Mouse (Mus musculus) naive thymus-derived CD4-positive, alpha-beta T cell, adult 2 months (primary cell): Measurements from ENCODE around the gene Itpa.
"Not testable (repeated sequence)": the region's sequence is repeated elsewhere in the genome, so short reads cannot be mapped to it uniquely, and the experiment has no call there.

Experiments used
- DNase-seq: peaks from one replicate; pipeline ENCODE4 v3.0.0-alpha.2; 2011; ENCODE audit warnings: low read depth

Itpa gene

DNA sequence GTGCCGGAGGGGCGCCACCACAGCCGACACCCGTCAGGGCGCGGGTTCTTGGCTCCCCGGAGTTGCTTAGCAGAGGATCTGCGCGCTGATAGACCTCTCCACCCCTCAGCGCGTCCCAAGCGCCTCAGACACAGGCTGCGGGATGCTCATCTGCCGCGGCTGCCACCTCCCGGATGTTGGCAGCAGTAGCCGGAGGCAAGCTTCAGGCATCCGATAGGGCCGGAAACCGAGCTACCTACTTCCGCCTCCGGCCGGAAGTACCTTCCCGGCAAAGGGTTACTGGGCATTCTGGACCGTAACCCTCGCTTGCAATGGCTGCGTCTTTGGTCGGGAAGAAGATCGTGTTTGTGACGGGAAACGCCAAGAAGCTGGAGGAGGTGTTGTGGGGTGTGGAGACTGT is at the start of gene Itpa:
TSS of gene Itpa (plus strand) at position 52 of the 400 bp plus-strand sequence.
- DNase-seq: peak; percentile 88

DNA sequence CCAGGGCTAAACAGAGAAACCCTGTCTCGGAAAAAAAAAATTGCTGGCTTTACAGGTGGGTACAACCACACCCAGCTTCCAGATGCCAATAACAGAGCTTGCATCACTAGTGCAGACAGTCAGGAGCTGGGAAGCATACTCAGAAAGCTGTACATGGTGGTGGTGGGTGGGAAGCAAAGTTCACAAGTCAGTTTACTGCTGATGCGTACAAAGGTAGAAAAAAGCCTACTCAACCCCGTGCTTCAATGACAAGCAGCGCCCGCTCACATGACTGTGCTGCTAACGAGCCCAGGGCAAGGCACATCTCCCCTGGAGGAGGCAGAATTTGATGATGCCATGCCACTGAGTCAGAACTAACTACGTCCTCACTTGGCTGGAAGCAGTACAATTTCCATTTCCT is 48.4 kb upstream of the Itpa start:
- DNase-seq: no peak

DNA sequence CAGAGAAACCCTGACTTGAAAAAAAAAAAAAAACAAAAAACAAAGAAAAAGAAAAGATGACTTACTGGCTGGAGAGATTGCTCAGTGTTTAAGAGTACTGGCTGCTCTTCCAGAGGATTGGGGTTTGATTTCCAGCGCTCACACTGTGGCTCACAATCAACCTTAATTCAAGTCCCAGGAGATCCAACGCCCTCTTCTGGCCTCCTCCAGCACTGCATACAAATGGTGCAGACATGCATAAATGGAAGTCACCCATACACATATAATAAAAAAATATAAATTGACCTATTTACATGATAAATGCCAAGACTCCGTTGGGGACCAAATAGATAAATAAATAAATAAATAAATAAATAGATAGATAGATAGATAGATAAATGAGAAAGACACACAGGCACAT is 39.0 kb upstream of the Itpa start:
- peak; percentile 51 for DNase-seq

DNA sequence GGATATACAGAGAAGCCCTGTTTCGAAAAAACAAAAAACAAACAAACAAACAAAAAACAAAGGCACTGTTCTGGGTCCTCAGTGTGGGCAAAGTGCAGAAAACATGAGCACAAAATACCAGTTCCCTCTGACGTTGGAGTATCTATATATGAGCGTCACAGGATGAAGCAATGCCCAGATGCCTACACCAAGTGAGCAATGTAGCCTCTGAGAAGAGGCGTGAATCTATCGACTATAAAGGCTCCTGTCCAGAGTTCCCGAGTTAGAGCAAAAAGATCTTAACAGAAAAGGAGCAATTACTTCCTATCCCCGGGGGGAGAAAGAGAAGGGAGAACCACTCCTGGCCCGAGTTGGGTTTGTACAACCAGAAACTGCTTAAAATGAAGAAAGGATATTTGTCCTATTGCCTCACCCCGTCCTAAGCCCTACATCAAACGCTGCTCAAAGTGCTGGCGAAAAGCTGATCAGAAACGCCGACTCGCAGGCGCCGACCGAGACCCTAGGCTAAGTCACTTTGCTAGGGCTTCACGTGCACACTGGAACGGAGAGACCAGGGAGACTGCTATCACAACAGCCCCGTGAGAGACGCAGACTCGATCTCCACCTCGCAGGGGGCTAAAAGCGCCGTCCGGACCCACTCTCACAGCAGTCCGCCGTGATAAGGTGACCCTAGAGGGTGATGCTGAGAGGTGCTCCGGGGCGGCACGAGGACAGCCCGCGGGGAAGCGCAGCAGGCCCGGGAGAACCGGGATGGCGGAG is 38.2 kb upstream of the Itpa start:
- peak; percentile 55 for DNase-seq

DNA sequence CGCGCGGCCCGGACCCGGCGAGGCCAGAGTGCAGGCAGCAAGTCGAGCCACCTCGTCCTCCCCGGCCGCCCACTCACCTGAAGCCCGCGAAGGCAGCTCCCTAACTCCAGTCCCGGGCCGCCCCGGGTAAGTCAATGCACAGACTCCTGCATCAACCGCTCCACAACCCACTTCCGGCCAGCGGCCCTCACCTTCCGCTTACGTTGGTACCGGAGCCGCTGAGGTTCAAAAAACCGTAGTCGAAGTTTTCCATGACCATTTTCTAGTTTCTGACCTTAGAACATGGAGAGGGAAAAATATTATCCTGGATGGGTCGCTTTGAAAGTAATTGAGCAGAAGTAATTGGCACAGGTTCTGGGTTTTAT is 37.6 kb upstream of the Itpa start, which contains the start of the genes Fastkd5 and Ubox5:
TSS of gene Fastkd5 (minus strand) at position 189 of the 365 bp plus-strand sequence.
TSS of gene Ubox5 (minus strand) at position 200 of the 365 bp plus-strand sequence.
- peak; percentile 88 for DNase-seq

DNA sequence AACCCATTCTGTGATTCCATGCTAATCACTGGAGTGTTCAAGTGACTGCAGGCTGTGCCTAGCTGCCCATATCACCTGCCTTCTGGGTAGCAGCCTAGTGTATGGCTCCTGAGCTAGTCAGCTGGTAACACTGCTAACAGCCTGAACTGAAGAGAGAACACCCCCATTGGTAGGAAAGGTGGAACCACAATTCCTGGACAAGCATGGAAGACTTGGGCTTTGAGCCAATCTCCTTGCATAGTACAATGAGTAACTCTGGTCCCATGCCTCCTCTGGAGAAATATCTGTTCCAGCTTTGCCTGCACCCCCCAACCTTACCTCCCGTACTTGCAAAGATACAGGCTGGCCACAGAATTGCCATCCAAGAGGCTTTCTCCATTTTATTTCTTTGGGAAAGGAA is 35.0 kb upstream of the Itpa start:
- no peak for DNase-seq

DNA sequence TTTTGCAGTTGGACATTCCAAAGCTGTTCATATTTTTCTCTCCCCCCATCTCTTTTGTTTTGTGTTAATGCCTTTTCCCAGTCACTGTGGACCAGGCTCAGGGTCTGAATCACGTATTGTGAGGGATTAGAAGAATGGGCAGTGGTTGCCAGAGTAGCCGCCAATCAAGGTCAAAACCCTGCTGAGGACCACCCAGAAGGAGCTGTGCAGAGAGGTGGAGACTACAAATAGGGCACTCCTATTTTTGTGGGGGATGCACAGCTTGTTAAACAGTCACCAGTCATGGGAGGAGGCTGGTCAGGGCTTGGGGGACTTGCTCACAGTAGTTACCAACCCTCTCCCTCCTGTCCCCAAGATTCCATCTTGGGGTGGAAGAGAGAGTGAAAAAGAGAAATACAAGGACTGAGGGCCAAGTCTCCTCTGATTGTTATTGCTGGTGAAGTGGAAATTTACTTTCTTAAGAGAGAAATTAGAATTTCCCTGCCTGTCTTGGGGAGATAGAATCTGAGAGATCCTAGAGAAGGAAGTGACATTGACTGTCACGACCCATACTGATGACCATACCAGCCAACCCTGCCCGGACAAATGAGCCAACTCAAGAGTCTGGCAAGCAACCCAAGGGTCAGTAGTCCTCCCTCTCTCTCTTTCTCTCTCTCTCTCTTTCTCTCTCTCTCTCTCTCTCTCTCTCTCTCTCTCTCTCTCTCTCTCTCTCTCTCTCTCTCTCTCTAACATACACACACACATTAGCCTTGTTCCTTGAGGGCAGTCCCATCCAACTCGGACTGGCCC is 34.3 kb upstream of the Itpa start:
- no peak for DNase-seq

DNA sequence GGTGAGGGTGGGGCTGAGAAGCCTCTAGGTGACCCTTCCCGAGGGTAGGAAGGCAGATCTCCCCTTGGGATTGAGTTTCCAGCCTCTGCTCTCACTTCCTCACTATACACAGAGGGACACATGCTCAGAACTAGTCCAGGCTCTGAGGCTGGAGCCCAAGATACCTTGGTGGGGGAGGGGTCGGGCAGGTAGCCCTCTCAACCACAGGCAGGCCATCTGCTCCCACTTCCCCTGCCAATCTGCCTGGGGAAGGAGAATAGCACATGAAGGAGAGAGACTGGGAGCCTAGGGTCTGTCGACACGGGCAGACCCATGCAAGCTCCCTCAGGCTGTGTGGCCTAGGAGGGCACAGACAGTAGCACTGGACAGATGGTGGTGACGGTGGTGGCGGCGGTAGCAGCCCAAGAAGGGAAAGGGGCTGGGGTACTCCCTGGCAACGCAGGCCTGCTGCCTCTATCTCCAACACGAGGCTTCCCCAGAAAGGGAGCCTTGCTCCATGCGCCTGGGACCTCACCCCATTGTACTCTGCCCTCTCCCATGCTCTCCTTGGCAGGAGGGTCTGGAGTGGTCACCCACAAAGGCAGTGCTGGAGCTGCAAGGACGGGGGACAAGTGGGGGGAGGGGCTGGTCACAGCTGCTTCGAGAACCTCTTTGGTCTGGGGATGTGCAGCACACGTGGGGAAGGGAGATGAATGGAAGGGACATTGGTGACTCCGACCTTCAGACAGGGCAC is 33.2 kb upstream of the Itpa start:
- DNase-seq: no peak

DNA sequence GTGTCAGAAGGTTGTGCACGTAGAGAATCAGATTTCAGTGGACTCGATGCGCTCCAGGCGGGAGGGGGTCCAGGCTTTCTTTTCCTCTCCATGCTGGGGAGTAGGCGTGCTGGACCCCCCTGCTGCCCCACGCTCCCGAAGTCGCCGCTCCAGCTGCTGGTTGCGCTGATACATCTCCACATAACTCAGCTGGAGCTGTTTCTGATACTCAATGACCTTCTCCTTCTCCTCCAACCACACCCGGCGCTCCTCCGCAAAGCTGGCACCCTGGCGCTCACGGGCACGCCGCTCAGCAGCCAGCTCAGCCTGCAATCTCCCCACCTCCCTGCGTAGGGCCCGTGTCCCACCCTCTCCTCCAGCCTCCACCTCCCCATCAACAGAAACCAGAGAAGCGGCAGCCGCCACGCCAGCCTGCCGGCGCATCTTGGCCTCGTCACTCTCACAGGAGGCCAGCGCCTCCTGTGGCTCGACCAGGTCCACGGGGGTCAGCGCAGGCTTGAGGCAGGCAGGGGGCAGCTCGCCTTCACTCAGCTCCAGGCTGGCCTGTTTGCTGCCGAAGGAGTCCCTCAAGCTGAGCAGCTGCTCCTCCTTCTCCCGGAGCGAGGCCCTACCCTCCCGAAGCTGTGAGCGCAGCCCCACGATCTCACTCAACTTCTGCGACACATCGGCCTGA is 32.5 kb upstream of the Itpa start:
- peak; percentile 51 for DNase-seq

DNA sequence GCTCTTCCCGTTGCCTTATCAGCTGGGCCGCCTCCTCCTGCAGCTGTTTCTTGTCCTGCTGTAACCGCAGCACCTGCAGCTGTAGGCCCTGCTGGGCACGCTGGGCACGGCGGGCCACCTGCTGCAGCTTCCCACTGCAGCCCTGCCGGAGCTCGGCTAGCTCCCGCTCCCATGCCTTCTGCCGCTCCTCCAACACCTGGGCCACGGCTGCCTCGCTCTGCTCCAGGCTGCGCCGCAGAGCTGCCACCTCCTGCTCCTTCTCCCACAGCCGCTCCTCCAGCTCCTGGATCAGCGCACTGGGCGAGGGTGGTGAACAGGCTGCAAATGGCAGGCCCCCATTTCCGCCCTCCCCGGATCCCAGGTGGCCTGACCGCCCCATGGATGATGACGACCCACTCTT is 31.6 kb upstream of the Itpa start:
- DNase-seq: peak; percentile 48

DNA sequence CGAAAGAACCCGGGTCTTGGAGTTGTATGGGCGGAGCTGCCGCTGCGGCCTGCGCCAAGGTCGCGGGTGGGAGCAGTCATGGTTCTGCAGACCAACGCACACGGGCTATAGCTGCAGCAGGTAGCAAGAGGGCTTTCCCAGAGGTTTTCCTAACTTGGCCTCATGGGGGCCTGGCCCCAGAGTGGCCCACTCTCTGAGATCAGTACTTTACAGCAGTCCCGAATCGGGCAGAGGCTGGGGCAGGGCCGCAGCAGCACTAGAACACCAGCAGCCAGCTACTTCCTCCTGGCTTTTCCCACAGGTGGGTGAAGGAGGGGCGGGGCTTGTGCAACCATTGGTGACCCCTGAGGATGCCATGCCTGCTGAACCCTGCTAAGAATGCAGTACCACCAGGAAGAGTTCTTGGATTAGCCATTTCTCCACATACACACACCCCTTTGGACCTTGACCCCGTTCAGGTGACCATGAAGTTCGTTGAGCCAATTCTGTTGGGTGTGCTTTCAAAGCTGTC is 29.3 kb upstream of the Itpa start:
- DNase-seq: no peak

DNA sequence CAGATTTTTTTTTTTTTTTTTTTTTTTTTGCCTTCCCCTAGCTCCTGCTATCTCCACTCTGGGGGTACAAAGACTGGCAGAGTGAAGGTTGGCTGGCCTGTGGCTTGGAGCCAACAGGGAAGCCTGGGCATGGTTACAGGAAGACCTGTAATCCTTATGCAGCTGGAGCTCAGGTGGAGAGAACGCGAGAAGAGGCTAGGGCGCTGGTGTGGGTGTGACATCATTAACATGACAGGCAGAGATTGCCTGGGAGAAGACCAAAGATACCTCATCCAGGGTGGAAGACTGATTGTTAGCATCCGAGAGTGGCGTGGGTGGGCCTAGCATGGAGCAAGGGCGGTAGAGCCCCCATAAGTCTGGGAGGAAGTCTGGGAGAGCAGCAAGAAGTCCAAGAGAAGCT is 28.1 kb upstream of the Itpa start:
- DNase-seq: no peak

DNA sequence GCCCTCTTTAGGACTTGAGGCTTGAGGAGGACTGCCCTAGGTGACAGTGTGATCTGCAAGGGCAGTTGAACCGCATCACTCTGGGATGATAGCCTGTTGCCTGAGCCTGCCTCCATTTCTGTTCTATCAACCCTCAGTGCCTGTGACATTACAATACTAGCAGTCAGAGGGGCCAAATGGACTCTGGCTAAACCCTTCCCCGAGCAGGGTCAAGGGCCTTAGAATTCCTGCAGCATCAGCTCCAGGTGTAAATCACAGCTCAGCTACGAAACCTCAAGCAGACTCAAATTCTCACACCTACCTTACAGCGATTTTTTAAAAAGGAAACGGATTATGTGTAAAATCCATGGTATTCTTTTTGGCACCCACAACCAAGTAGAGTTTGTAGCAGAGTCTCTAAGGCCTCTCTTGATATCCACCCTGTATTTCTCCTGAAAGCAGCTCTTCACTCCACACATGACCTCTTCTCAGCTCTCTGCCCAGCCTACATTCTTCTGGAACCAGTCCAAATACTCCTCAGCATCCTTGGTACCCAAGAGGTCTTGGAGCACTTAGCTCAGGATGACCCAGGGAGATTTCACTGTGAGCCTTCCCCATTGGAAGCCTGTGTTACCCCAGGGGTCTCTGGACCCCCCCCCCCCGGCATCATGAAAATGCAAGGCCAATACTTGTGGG is 25.9 kb upstream of the Itpa start:
- no peak for DNase-seq

DNA sequence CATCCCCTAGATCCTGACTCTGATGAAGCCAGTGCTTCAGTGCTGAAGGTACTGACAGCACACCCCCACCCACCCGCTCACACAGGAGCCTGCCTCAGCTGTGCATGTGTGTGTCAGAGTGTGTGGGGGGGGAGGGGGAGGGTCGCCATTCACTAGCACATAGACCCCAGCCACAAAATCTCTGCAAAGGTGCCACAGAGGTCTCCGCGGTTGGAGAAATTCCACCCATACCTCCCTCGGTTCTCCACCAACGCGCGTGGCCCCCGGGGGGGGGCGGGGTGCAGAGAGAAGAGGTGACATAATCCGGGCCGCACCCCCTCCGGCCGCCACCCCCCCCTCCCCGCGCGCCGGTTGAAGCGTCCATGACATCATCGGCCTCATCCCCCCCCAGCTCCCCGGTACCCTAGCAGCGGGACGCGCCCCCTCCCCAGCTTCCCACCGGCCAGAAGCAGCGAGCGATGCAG is 25.2 kb upstream of the Itpa start:
- DNase-seq: peak; percentile 63

DNA sequence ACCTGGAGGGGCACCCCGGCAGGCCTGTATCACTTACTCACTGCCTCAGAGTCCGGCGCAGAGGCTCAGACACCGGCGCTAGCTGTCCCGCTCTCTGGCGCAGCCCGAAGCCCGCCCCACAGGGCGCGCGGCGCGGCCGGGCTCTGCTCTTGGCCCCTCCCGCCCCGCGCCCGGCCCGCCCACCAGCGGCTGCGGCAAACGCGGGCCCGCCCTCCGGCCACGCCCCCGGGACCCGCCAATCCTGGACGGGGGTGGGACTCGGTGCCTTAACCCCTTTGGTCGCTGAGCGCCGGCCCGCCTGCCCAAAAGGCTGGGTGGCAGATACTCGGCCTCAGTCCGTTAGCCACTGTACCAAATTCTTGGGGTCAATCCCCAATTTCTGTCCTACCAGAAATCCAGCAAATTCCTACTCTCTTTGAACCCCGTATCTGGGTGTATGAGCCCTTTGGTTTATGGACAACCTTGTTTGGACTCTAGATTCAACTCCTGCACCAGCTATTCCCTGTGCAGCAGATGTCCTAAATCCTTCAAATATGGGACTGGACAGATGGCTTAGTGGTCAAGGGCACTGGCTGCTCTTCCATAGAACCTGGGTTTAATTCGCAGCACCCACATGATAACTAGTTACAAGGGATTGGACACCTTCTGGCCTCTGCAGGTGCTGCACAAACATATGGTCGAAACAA is 24.6 kb upstream of the Itpa start, which contains the start of gene Lzts3:
TSS of gene Lzts3 (minus strand) at position 120 of the 686 bp plus-strand sequence.
- peak; percentile 85 for DNase-seq

DNA sequence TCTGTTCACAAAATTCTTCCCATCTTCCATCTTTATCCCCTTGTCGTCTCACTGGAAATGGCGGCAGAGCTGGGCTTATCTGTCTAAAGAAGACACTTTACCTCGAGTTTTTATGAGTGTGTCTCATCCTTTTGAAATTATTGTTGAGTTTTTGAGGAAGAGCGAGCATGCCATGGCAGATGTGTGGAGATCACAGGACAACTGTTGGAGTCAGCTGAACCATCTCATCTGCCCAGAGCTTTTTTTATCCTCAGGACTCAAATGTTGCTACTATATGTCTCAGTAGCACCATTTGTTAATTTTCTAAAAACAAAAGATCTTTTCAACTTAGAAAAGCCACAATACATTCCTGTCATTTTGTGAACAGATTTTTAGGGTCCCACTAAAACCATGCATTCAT is 22.2 kb upstream of the Itpa start:
- DNase-seq: no peak

DNA sequence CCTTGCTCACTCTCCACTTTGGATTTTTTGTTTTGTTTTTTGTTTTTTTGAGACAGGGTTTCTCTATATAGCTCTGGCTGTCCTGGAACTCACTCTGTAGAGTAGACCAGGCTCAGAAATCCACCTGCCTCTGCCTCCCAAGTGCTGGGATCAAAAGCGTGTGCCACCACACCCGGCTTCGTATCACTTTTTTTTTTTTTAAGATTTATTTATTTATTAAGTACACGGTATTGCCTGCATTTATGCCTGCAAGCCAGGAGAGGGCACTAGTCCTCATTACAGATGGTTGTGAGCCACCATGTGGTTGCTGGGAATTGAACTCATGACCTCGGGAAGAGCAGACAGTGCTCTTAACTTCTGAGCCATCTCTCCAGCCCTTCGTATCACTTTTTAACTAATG is 18.4 kb upstream of the Itpa start:
- DNase-seq: not testable (repeated sequence)

DNA sequence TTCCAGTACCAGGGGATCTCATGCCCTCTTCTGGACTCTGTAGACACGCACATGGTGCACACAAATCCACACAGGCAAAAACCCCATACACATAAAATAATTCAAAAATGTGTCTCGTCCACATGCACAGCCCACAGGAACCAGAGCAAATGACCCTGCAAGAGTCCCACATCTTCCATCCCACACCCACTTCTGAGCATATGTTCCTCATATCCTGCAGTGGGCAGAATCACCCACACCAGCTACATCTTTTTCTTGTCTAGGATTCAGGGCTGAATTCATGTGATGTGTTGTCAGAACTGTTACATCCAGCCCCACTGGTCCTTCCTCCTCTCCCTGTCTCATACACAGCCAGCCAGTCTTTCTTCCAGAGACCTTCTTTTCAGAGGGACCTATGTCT is 14.1 kb upstream of the Itpa start:
- DNase-seq: no peak

DNA sequence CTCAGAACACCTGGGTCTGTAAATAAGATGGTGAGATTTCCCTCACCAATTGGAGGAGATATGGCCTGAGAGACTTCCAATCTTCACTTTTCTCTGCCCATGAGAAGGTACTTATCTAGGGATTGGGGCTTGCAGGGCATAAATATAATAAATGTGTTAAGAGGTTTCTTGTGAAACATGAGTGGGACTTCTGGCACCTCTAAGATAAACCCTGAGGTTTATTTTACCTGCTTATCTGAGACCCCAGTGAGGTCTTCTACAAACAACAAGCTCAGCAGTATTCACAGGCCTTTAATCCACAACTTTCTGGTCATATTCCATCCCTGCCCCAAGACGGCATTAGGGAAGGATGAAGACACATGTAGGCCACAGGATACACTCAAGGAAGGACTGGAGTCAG is 13.7 kb upstream of the Itpa start:
- no peak for DNase-seq

DNA sequence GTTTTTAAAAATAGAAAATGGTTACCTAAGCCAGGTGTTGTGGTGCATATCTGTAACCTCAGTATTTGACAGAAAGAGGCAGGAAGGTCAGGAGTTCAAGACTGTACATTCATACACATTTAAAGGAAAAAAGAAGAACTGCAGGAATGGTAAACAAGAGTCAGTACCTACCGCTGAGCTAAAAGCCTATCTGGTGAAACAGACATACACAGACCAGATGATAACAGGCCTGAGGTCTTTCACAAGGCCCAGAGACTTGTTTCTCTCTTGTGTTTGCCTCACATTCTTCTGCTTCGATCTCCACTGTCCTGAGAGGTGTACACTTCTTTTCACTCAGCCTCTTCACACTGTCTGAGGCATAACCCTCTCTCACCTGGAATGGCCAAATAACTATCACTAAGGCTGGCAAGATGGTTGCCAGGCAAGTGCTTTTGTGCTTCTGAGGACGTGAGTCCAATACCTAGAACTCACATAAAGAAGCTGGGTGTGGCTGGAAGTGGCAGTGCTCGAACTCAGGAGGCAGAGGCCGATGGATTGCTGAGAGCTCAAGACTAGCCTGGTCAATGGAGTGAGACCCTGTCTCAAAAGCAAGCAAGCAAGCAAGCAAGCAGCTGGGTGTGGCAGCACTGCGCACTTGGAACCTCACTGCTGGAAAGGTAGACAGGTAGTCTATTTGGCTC is 11.6 kb upstream of the Itpa start:
- no peak for DNase-seq
